Mouse (Mus musculus): ENCODE data around the gene Ngly1. TPM values are rescaled to one million over a fixed set of nuclear protein-coding genes. Genes with fewer than 3 reads are reported as not detected.

Gene Ngly1
- polyA plus RNA-seq (2015; fragmentation: Nextera tagmentation; extraction: Ambion mirVana), result 42.7 and 43.0 TPM in 2 replicates

DNA sequence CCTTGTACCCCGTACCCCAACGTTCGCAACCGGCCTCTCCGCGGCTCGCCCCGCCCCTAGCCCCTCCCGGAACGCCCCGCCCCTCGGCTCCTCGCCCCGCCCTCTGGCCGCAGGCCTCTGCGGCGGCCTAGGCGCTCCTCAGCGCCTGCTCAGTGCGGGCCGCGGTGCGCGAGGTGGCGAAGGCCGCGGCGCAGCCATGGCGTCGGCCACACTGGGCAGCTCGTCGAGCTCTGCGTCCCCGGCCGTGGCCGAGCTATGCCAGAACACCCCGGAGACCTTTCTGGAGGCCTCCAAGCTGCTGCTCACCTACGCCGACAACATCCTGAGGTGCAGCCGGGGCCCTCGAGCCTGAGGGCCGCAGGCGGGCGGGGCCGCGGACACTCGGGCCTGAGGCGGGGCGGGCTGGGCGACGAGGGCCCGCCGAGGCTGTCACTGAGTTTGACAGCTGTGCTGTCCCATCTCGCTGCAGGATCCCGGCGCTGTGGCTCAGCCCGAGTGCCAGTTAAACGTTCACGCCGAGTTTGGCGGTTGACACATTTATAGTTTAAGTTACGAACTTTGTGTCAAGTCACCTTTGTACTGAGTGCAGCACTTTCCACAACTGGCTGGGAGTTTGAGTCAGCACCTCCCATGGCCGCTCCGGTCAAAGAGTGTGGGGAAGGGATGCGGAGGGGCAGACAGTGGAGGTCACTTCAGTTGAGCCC is at the start of gene Ngly1, which contains the start of gene Oxsm:
TSS of gene Ngly1 (plus strand) at position 110 of the 704 bp plus-strand sequence.
TSS of gene Oxsm (minus strand) at position 638 of the 704 bp plus-strand sequence.
- WGBS, result under 1% methylated on average over 65 of the region's 65 CpGs
- no peaks in the 10 kb centered on the region for H3K9me3 ChIP-seq (replicated peaks)

GRCm38 (mm10) chr14:16200220-16200912 is 48.7 kb upstream of the Ngly1 start:
- no peaks in the 10 kb centered on the region for H3K36me3 ChIP-seq
- 23% methylated on average over 6 of the region's 6 CpGs for WGBS
- peak overlapping the region; percentile 37; the same call in 1 of the 2 replicates for H3K4me2 ChIP-seq (replicated peaks)
- 0 out of 2 replicates have a peak overlapping the region, but pooled peaks have one; percentile 2 for H3K4me3 ChIP-seq (replicated peaks)
- H3K4me1 ChIP-seq, result peaks cover 11% of the 10 kb centered on the region
- no peak for ATAC-seq (ENCODE audit: insufficient number of reproducible peaks, low FRiP score, low TSS enrichment, low read depth)
- no peaks in the 10 kb centered on the region for H3K9me3 ChIP-seq (replicated peaks)
- H3K27me3 ChIP-seq, result no peaks in the 10 kb centered on the region
- H3K9ac ChIP-seq, result no peak overlapping the region
- H3K27ac ChIP-seq (replicated peaks), result no peak overlapping the region

More for the DNA sequence above, at the start of gene Ngly1, which contains the start of gene Oxsm:
- H3K4me2 ChIP-seq (replicated peaks), result peak within 1 kb of the TSS; percentile 69
- H3K4me1 ChIP-seq, result peaks cover 12% of the 10 kb centered on the region
- peak within 1 kb of the TSS; percentile 87 for H3K9ac ChIP-seq
- peak within 1 kb of the TSS; percentile 81 for H3K4me3 ChIP-seq (replicated peaks)
- H3K27me3 ChIP-seq, result no peaks in the 10 kb centered on the region
- peak; percentile 98 for ATAC-seq (ENCODE audit: insufficient number of reproducible peaks, low FRiP score, low TSS enrichment, low read depth)
- H3K27ac ChIP-seq (replicated peaks), result peak within 1 kb of the TSS; percentile 87
- H3K36me3 ChIP-seq, result 0 out of 2 replicates have a peak, but pooled peaks cover 1% of the 10 kb centered on the region

GRCm38 (mm10) chr14:16200969-16201638 is 48.0 kb upstream of the Ngly1 start:
- Histone ChIP-seq H3K9me3 (replicated peaks) (no peaks in the 10 kb centered on the region), H3K4me3 (replicated peaks) (0 out of 2 replicates have a peak overlapping the region, but pooled peaks have one; percentile 2), H3K4me1 (peaks cover 11% of the 10 kb centered on the region), H3K27ac (replicated peaks) (no peak overlapping the region), H3K9ac (no peak overlapping the region), H3K27me3 (no peaks in the 10 kb centered on the region), H3K36me3 (no peaks in the 10 kb centered on the region), H3K4me2 (replicated peaks) (peak overlapping the region; percentile 37; the same call in 1 of the 2 replicates)
- peak; percentile 72; the same call in 1 of the 2 replicates for ATAC-seq (ENCODE audit: insufficient number of reproducible peaks, low FRiP score, low TSS enrichment, low read depth)
- 22% methylated on average over 8 of the region's 8 CpGs for WGBS

DNA sequence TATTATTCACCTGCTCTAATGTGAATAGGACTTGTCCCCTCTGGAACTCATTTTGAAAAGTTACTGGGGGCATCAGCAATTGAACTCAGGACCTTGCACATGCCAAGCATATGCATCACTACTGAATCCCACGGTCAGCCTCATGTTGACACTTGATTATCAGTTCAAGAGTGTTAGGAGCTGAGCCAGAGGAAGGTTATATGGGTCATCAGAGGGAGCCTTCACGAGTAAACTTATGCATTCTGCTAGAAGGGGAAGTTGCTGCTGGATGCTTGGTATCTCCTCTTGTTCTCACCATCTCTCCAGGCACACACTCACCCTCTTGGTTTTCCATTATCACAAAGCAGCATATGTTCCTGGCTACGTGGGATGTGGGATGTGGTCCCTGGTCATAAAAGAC is 47.4 kb upstream of the Ngly1 start:
- no peak for ATAC-seq (ENCODE audit: insufficient number of reproducible peaks, low FRiP score, low TSS enrichment, low read depth)
- Histone ChIP-seq H3K4me1 (peaks cover 11% of the 10 kb centered on the region), H3K27ac (replicated peaks) (no peak overlapping the region), H3K4me3 (replicated peaks) (no peak overlapping the region), H3K36me3 (no peaks in the 10 kb centered on the region), H3K9me3 (replicated peaks) (no peaks in the 10 kb centered on the region), H3K9ac (no peak overlapping the region), H3K4me2 (replicated peaks) (no peak overlapping the region), H3K27me3 (no peaks in the 10 kb centered on the region)
- 59% methylated on average over 3 of the region's 3 CpGs for WGBS

DNA sequence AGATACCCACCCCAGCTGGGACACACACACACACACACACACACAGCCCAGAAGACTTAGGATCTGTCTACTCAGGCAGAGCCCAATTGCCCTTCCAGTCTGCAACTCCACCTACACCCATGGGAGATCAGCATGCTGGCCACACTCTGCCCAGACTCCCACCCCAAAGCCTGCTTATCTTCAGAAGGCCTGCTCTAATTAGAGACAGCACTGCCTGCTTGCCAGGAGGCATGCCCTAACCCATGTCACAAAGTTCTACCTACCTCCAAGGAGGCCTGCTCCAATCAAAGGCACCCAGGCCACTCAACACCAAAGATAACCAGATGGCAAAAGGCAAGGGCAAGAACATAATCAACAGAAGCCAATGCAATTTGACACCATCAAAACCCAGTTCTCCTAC is 41.4 kb upstream of the Ngly1 start:
- ATAC-seq (ENCODE audit: insufficient number of reproducible peaks, low FRiP score, low TSS enrichment, low read depth), result no peak
- Histone ChIP-seq H3K27me3 (no peaks in the 10 kb centered on the region), H3K36me3 (no peaks in the 10 kb centered on the region), H3K4me1 (no peaks in the 10 kb centered on the region), H3K27ac (replicated peaks) (no peak overlapping the region), H3K9ac (no peak overlapping the region), H3K9me3 (replicated peaks) (no peaks in the 10 kb centered on the region), H3K4me2 (replicated peaks) (no peak overlapping the region), H3K4me3 (replicated peaks) (no peak overlapping the region)

- Histone ChIP-seq H3K36me3 (no peaks in the 10 kb centered on the region), H3K9me3 (replicated peaks) (no peaks in the 10 kb centered on the region), H3K9ac (no peak overlapping the region), H3K4me2 (replicated peaks) (no peak overlapping the region), H3K4me1 (no peaks in the 10 kb centered on the region), H3K4me3 (replicated peaks) (no peak overlapping the region), H3K27ac (replicated peaks) (no peak overlapping the region), H3K27me3 (no peaks in the 10 kb centered on the region)
- 54% methylated on average over 2 of the region's 2 CpGs for WGBS
- ATAC-seq (ENCODE audit: insufficient number of reproducible peaks, low FRiP score, low TSS enrichment, low read depth), result no peak
These were observed 30.1 kb upstream of the Ngly1 start for GRCm38 (mm10) chr14:16219015-16219414.

DNA sequence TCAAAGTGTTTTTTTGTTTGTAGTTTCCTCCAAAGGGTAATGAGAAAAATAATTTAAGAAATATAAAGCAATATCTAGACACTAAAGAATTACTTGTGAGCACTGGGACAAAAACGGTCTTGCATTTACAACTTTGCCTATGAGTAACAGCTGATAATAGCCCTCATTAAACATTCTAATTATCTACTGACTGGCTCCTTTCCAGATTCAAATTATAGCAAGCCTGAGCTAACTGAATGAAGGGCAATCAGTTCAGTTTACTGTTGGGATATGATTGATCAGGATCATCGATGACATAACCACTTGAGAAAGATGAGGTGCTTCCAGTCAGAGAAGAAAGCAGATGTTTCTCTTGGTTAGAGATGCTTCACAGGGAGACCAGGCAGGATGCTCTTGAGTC is 19.7 kb upstream of the Ngly1 start:
- ATAC-seq (ENCODE audit: insufficient number of reproducible peaks, low FRiP score, low TSS enrichment, low read depth), result no peak
- Histone ChIP-seq H3K4me2 (replicated peaks) (no peak overlapping the region), H3K9me3 (replicated peaks) (no peaks in the 10 kb centered on the region), H3K4me3 (replicated peaks) (no peak overlapping the region), H3K9ac (no peak overlapping the region), H3K27ac (replicated peaks) (no peak overlapping the region), H3K4me1 (no peaks in the 10 kb centered on the region), H3K36me3 (no peaks in the 10 kb centered on the region), H3K27me3 (no peaks in the 10 kb centered on the region)
- 79% methylated on average over 2 of the region's 2 CpGs for WGBS

DNA sequence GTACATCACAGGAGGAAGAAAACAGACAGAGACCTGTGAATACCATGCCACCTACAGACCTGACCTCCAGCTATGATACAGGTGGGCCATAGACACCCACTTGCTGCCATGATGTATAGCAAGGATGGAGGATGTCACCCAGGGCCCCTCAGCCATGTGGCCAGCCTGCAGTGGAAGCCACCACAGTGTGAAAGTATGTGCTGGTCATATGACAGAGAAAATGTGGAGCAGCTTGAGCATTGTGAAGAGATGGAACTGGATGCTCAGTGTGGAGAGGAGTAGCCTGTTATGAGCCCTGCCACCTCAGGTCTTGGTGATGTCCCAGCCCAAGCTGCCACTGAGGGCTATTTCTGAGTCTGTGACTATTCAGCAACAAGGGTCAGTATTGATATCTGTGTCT is 18.5 kb upstream of the Ngly1 start:
- no peak overlapping the region for H3K4me2 ChIP-seq (replicated peaks)

GRCm38 (mm10) chr14:16233515-16233914 is 15.6 kb upstream of the Ngly1 start:
- no peak for ATAC-seq (ENCODE audit: insufficient number of reproducible peaks, low FRiP score, low TSS enrichment, low read depth)
- 19% methylated on average over 1 of the region's 1 CpGs for WGBS
- no peak overlapping the region for H3K4me3 ChIP-seq (replicated peaks)
- H3K27ac ChIP-seq (replicated peaks), result no peak overlapping the region
- H3K4me1 ChIP-seq, result no peaks in the 10 kb centered on the region
- H3K27me3 ChIP-seq, result no peaks in the 10 kb centered on the region
- no peak overlapping the region for H3K4me2 ChIP-seq (replicated peaks)
- no peaks in the 10 kb centered on the region for H3K36me3 ChIP-seq
- H3K9ac ChIP-seq, result no peak overlapping the region
- no peaks in the 10 kb centered on the region for H3K9me3 ChIP-seq (replicated peaks)

More for the DNA sequence above, 18.5 kb upstream of the Ngly1 start:
- H3K36me3 ChIP-seq, result no peaks in the 10 kb centered on the region
- no peak overlapping the region for H3K27ac ChIP-seq (replicated peaks)
- no peaks in the 10 kb centered on the region for H3K27me3 ChIP-seq
- H3K9me3 ChIP-seq (replicated peaks), result no peaks in the 10 kb centered on the region
- ATAC-seq (ENCODE audit: insufficient number of reproducible peaks, low FRiP score, low TSS enrichment, low read depth), result no peak
- H3K4me3 ChIP-seq (replicated peaks), result no peak overlapping the region
- no peak overlapping the region for H3K9ac ChIP-seq
- no peaks in the 10 kb centered on the region for H3K4me1 ChIP-seq

DNA sequence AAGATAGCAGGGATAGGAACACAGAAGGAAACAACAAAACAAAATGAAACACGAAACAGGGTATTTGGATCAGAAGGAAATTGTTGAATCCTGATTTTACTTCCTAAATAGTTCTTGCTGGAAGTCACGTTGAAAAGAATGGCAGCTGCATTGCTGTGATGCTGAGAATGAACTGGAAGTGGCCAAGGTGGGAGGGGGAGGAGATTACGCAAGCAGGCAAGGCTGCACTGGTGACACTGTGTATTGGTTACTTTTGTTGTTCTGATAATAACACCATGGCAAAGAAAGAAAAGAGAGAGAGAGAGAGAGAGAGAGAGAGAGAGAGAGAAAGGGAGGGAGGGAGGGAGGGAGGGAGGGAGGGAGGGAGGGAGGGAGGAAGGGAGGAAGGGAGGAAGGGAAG is 12.6 kb upstream of the Ngly1 start:
- no peaks in the 10 kb centered on the region for H3K4me1 ChIP-seq
- ATAC-seq (ENCODE audit: insufficient number of reproducible peaks, low FRiP score, low TSS enrichment, low read depth), result no peak
- H3K27me3 ChIP-seq, result no peaks in the 10 kb centered on the region
- H3K27ac ChIP-seq (replicated peaks), result no peak overlapping the region
- H3K4me2 ChIP-seq (replicated peaks), result no peak overlapping the region
- WGBS, result 67% methylated on average over 3 of the region's 3 CpGs
- H3K36me3 ChIP-seq, result no peaks in the 10 kb centered on the region
- H3K4me3 ChIP-seq (replicated peaks), result no peak overlapping the region
- H3K9ac ChIP-seq, result no peak overlapping the region
- H3K9me3 ChIP-seq (replicated peaks), result no peaks in the 10 kb centered on the region

DNA sequence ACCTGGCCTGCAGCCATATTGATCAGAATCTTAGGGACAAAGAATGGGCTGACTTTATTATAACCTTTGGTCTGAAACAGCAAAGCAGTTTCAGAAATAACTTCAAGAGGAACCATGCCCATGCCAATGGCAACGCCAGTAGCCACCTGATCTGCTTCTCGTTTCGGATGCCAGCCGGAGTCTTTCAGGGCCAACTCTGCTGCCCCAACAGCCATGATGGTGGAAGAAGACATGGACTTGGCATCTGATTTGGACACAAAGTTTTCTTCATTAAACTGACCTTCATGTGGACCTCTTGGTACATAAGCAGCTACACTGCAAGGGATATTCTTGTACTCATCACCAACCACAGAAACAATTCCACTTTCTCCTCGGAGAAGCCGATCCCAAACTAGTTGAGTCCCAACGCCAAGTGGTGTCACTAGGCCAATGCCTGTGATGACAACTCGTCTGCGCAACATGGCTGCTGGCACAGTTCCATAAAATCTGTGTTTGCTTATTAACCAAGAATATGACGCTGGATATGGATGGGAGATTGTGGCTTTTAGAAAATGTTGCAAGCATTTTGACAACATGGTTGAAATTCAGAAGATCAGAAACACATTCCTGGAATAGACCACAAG is 6.8 kb upstream of the Ngly1 start:
- no peak overlapping the region for H3K27ac ChIP-seq (replicated peaks)
- H3K4me2 ChIP-seq (replicated peaks), result peak overlapping the region; percentile 66
- WGBS, result 94% methylated on average over 10 of the region's 10 CpGs
- ATAC-seq (ENCODE audit: insufficient number of reproducible peaks, low FRiP score, low TSS enrichment, low read depth), result no peak
- H3K27me3 ChIP-seq, result no peaks in the 10 kb centered on the region
- H3K9me3 ChIP-seq (replicated peaks), result no peaks in the 10 kb centered on the region
- H3K9ac ChIP-seq, result 0 out of 2 replicates have a peak overlapping the region, but pooled peaks have one; percentile 43
- H3K36me3 ChIP-seq, result no peaks in the 10 kb centered on the region
- peak overlapping the region; percentile 66 for H3K4me3 ChIP-seq (replicated peaks)
- peaks cover 8% of the 10 kb centered on the region for H3K4me1 ChIP-seq
